Mouse (Mus musculus) ES-CJ7 (cell line): Measurements from ENCODE around the gene Tcf15.

Experiments
- DNase-seq: peaks from one replicate; pipeline ENCODE4 v3.0.0; 2011; ENCODE audit warnings: low read depth, low spot score

Tcf15 gene

DNA sequence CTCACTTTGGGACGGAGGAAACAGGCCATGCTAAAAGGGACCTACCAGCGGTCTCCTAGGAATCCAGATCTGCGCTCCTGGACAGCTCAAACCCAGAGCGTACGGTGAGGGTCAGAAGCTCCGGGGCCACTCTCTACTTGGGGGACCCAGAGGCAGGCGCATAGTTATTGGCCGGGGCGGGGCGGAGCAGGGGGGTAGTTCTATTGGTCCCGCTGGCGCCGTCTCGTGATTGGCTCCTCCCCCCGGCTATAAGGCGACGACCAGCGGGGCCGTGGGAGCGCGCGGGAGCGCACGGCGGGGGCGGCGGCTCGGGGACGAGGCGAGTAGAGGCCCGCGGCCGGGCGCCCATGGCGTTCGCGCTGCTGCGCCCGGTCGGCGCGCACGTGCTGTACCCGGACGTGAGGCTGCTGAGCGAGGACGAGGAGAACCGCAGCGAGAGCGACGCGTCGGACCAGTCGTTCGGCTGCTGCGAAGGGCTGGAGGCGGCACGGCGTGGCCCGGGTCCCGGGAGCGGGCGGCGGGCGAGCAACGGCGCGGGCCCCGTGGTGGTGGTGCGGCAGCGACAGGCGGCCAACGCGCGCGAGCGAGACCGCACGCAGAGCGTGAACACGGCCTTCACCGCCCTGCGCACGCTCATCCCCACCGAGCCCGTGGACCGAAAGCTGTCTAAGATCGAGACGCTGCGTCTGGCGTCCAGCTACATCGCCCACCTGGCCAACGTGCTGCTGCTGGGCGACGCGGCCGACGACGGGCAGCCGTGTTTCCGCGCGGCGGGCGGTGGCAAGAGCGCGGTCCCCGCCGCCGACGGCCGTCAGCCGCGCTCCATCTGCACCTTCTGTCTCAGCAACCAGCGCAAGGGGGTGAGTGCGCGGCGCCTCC, at the start of gene Tcf15:
Tcf15 (plus strand) TSS at position 283 of the 879 bp plus-strand sequence.
- DNase-seq, result peak; percentile 84

DNA sequence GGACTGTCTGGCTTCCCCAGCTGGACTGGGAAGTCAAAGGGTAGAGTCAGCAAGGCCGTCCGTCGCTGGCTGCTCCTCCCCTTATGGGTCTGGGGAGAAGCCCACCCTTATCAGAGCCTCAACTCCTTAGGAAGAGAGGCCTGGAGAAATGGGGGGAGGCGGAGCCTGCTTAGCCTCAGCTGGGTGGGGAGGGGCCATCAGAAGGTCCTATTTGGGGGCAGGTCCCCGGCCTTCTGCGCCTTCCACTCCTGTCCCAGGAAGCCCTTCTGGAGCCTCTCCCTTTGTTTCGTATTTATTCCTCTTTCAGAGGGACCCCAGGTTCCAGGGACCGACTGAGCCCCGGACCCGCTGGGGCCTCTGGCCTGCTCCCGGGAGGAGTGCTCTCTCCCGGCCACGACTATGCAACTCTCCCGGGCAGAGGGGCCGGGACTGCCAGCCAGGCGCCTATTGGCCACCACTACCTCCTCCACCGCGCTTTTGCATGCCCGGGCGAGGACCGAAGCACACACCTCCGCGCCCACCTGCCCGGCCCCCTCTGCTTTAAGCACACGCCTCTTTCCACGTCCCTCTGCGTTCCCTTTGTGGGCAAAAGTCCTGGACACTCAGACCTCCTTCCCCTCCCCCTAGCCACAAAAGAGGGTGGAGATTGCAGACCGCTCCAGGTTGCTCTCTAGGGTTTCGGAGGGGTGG, 48.4 kb upstream of the Tcf15 start:
- DNase-seq, result peak; percentile 95

DNA sequence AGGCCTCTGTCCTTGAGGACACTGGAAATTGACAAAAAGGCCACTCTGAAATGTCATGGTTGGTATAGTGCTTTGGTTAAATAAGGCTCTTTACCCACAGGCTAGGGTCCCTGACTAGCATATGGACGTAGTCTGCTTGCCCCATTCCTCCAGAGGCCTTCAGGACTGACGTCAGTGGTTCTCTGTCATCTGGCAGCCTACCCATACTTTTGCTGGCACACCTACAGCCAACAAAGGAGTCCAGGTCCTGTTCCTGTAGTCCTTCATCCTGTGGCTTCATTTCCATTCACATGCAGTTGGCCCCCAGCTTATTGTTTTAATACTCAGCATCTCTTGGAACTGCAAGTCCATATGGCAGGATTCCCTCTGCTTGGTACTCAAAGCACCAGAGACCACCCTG, 46.4 kb upstream of the Tcf15 start:
- DNase-seq, result no peak

DNA sequence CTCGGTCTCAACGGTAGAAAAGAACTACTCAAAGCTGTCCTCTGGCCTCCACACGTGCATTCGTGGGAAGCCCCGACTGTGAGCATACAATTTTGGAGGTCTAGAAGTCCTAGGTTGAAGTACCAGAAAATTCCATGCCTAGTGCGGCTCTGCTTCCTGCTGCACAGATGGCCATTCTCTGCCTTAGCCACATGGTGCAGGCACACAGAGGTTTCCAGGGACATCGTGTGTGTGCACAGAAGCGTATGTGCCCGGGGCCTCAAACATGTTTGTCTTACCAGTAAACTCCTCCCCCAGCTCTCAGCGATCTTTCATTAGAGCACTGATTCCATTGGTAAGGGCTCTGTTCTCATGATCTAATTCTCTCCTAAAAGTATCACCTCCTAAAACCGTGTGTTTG, 45.4 kb upstream of the Tcf15 start:
- no peak for DNase-seq

DNA sequence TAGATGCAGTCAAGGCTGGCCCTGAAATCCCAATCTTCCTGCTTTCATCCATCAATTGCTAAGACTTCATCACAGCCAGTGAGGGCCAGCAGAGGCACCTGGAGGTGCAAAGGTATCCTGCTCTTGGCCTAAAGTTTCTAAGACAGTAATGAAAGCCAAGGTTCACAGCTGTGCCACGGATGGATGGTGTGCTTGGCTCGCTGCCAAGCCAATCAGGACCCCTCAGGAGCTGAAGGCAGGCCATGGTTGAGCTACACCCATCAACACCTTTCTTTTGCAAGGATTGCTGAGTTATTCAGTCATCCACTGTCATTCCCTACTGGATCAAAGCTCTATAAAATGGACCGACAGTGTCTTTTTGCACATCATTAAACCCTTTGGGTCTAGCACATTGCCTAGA, 43.8 kb upstream of the Tcf15 start:
- DNase-seq, result no peak

DNA sequence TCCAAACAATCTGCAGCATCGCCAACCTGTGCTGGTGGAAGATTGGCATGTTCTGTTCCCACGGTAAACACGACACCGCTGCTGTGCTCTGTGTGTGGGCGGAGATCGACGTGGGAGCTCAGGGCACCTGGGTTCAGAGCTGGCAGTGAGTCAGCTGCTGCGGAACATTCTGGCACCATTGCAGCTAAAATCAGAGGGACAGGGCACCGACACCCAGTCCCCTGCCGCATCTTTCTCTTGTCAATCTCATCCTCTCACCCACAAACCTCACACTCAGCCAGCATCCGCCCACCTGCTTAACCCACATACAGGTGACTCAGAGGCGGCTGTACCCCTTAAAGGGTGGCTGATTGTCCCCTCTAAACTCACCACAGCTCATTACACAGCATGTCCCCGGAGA, 41.6 kb upstream of the Tcf15 start:
- no peak for DNase-seq

DNA sequence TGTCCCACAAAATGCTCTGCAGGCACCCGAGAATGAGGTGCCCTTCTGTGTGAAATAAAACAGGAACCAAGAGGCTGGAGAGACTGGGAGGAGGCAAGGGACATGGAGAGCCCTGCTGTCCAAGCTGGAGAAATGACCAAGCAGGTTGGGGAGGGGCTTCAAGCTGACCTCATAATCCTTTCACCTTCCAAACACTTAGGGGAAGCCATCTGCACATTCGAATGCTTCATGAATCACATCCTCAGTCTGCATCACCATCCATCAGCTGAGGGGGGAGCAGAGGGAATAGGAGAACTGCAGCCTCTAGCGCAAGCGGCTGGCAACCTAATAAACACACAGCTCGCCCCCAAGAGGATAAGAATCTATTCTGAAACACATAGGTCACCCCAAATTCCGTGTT, 41.0 kb upstream of the Tcf15 start:
- no peak for DNase-seq

DNA sequence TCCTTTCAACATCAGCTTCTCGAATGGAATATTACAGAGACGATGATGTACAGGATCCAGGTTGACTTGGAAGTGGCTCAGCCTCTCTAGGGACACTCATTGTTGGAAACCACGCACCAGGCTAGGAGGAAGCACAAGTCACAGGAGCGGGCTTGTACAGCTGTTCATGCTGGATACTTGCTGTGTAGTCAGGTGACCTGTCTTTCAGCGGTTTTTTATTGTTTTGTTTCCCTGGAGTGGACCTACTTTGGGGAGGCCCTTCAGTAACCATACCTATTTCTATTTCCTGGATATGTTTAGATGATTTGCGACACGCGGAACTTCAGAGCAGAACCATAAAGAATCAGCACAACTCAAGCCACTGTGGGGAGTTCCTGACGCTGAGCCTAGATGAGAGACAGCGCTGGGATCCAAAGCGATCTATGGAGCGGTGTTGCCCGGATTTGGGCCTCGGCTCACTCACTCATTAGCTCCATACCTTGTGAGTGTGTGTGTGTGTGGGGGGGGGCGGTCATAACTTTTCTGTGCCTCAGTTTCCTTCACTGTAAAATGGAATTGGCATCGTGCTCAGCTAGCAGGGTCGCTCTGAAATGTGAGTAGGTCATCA, 38.5 kb upstream of the Tcf15 start:
- no peak for DNase-seq

DNA sequence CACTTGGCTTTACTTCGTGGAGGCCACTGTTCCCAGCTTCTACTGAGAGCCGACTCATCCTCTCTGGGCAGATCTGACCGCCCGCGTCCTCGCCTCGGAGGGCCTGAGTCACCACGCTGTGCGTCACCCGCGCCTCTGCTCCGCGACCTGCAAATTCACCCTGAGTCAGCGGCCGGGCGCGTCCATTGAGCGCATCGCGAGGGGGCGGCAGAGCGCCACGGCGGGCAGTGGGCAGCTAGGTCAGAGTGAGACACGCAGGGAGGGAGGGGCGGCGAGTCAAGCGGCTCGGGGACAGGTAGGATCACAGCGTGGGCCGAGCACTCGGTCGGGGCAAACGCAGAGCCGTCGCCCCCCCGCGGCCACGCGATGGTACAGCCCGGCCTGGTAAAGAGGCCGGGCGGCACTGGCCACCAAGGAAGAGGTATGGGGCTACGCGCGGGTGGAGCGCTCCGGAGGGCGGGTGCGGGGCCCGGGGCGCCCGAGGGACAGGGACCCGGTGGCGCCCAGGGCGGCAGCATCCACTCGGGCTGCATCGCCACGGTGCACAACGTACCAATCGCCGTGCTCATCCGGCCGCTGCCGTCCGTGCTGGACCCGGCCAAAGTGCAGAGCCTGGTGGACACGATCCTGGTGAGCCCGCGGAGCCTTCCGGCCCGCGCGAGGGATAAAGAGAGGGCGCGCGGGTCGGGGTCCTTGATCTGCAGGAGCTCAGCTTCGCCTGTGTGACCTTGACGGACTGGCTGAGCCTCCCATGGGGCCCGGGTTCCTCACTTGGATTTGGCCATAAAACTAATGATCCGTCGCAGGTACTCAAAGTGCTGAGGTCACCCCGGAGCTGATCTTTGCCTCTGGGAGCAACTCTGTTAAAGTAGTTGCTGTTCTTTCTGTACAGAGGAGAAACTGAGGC, 37.8 kb upstream of the Tcf15 start, which contains the start of gene Srxn1:
Srxn1 (plus strand) TSS at position 199 of the 907 bp plus-strand sequence.
- DNase-seq, result peak; percentile 80

DNA sequence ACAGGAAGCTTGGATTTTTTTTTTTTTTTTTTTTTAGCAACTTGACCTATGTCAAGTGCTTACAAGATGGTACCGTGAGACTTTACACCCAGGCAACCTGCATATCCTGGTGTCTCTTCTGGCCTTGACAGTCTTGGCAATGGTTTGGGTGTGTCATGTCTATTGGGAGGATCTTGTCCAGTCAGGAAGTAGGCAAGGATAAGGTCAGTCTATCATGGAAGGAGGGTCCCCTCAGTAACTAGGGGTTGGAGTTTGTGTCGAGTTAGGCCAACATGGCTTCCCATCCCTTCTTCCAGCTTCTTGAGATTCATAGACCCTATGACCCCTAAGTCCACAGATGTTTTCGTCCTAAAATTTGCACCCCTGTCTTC, 37.2 kb upstream of the Tcf15 start:
- DNase-seq, result no peak

DNA sequence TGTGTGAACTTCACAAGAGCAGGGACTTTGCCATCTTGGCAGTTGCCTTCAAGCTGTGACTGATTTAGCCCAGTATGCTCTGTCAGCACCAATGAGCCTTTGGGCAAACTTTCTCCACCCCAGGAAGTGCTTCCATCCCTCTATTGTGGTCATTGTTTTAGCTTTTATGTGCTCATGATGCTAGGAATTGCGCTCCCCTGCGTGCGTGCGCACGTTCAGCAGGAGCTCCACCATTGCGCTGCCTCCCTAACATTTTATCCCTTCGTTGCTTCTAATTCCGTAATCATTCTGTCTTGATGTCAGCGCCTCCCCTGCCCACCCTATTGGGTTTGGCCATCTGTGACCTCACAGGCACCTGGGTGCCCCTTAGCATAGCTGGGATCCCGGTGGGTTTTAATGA, 36.8 kb upstream of the Tcf15 start:
- DNase-seq, result no peak

DNA sequence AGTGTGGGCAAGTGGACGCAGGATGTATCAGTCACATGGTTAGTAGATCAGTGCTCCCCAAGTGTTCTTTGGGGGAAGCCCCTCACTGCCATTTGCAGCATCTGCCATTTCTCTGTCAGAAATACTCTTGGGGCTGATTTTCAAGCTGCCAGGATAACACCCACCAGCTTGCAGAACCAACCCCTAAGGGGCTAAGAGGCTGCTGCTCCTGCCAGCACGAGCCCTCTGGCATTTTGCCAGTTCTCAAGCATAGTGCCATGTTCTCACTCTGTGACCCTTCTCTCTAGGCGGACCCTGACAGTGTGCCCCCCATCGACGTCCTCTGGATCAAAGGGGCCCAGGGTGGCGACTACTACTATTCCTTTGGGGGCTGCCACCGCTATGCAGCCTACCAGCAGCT, 34.7 kb upstream of the Tcf15 start:
- DNase-seq, result no peak

DNA sequence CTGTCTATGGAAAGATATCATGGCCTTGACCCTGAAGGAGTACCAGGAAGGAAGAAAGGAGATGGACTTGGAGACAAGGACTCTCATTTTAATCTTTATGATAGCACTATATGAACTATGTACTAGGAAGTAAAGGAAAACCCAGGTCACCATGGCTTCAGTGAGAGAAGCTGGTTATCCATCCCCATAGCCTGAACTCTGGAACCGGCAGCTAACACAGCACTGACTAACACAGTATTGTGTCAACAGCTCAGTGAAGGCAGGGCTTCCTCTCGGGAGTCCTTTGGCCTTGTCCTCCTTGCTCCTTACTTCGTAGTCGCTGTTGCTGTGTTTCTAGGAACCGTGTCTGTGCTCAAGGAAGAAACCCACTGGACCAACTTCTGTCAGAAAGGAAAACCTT, 34.0 kb upstream of the Tcf15 start:
- no peak for DNase-seq

DNA sequence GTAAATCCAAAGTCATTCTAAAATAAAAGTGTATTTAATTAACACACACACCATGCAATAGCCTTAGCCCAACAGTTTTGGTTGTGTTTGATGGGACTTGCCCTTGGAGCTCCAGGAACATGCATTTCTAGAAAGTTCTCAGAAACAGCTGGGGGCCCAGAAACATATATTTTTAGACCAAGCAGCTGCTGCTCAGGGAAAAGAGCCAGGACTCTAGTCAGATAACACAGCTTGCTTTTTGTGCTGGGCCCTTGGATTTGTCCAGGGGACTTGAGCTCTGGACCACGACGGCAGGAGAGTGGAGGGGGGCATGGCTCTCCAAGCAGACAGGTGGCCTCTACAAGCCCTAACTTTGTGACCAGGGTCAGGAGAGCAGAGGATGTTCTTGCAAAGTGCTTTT, 32.0 kb upstream of the Tcf15 start:
- no peak for DNase-seq

DNA sequence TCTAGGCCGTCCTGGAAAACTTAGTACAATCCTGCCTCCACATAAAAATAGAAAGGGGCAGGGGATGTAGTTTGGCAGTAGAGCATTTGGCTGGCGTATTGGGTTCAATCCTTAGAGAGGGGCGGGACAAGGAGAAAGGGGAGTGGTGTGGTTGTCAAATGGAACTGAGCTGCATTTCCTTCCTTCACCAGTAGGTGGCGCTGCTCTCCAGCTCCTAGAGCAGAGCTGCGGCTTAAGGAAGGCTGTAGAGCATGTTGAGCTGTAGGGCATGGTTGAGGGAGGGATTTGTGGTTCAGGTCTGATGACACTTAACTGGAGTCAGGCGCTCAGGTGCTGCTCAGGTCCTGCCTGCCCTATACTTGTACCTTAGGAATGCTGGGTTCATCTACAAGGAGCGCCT, 31.4 kb upstream of the Tcf15 start:
- DNase-seq, result peak; percentile 96

DNA sequence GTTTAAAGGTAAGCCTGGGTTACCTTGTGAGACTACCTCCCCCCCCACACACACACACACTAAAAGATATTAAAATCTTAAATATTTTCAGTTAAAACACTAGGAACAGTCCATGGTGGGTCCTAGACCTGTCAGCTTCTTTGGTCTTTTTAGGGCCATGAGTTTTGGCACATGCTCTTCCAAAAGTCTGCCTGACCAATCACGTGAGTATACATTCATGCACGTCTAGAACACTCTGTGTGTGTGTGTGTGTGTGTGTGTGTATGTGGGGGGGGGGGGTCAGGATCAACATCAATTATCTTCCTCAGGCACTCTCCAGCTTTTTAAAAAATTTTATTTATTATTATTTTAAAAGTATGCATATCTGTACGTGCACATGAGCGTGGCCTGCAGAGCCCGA, 30.9 kb upstream of the Tcf15 start:
- DNase-seq, result no peak

DNA sequence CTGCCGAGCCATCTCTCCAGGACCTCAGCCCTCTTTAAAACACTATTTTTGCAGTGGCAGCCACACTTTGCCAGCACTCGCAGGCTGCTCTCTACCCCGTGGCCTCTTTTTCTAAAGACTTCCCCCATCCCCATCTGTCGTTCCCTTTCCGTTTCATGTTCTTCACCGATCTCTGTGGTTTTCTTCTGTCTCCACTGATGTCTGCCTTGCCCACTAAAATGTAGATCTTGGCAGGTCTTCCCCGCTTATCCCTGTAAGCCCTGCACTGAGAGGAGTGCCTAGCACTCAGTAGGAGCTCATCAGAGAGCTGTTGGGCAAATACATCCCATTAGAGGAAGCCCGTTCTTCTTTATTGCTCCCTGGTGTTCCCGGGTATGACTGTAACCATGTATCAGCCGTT, 30.4 kb upstream of the Tcf15 start:
- DNase-seq, result no peak

DNA sequence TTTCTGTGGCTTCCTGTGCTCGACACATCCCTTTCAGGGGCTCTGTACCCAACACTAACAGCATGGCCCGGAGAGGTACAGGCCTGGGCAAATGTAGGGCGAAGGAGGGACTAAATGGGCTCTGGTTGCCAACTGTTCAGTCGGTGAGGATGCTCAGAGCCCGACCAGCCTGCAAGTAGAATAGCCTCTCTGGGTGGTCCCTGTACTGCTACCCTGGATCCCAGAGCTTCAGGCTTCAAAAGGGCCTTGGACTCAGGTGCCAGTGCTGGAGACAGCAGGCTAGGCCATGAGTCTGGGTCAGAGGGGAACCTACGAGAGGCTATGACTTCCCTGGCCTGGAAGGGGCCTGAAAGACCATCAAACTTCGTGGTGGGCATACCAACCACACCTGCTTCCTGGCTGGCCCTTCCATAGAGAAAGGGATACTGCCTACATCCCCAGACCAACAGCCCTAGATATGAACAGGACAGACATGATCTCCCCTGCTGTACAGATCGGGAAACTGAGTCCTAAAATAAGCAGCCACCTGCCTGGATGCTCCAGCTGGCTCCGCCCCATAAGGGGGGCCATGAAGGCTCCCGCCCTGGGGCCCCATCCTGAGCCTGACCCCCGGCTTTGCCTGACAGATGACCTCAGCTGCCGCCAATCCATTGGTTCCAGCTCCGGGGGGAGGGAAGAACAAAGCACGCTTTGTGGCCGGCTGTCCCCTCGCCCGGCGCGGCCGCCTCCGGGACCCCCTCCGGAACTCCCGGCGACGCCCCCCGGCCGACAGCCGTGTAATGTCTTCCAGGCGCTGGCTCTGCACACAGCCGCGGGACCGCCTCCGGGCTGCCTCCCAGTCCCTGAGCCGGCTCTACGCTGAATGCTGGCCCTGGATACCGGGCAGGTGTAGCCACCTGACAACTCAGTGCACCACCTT, 29.0 kb upstream of the Tcf15 start:
- no peak for DNase-seq

DNA sequence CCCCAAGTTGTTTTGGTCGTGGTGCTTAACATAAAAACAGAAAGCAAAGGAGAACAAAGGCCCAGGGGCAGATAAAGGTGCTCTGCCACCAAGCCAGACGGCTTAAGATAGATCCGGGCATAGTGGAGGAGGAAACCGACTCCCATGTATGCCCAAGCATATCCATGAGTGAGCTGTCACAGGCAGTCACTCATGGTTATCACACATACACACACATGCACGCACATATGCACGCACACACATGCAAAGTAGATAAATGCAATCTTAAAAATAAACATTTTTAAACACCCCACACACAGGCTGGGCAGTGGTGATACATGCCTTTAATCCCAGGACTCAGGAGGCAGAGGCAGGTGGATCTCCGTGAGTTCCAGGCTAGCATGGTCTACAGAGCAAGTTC, 25.7 kb upstream of the Tcf15 start:
- DNase-seq, result no peak

DNA sequence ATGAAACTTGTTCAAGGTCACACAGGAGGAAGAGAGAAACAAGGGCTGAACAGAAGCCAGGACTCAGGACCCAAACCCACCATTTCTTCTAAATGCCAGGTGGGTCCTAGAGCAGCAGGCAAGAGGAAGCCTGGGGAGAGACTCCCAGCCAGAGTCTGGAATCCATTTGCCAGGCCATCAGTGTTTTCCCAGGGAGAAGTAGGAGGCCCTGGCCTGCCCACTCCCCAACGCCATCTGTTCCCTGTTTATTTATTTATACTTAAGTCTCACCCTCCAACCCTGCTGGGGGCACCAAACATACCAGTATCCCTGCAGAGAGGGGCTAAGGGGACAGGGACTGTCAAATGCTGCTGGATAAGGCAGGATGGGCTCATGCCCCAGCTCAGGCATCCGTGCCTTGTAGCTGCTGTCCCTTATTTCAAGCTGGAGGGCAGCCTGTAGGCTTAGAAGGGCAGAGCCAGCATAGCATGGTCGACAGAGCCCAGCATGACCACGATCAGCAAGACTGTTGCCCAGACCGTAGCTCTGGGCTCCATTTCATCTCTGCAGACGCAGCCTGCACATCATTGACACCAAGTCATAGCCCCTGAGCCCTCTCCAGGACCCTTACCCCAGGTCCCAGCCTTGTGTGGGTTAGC, 24.0 kb upstream of the Tcf15 start:
- DNase-seq, result no peak
